Mouse (Mus musculus) liver, postnatal 0 days (tissue): ENCODE results near the gene Vac14.

Experiments
- CTCF ChIP-seq: sonication (generic); IDR thresholded peaks from 2 replicates; pipeline ENCODE4 v1.5.1; 2016; ENCODE audit warnings: antibody characterized with exemption, low read depth
- EP300 ChIP-seq: IDR thresholded peaks from 2 replicates; pipeline ENCODE4 v1.6.1; 2016; ENCODE audit warnings: antibody characterized with exemption, low read depth, mild to moderate bottlenecking

DNA sequence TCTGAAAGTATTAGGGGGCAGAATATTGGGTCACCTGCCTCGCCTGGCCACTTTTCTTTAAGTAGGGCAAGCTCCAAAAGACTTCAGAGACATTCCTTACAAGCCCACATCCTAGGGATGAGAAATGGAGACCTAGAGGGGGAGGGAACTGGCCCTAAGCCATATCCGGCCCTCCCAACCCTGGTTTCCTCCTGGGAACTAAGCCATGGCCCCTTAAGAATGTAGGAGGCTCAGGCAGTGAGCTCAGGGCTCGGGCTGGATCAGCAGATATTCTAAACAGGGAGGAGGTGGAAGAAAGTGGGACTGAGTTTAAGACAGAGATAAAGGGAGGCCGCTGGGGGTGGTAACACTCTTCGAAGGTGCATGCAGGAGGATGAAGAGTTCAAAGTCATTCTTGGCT, 142.8 kb downstream of the Vac14 start:
- TF ChIP-seq EP300 (no peak), CTCF (no peak)
